Mouse (Mus musculus) layer of hippocampus, postnatal 14 days (tissue): ENCODE measurements around the gene Cep41. TPM values are rescaled to one million over a fixed set of nuclear protein-coding genes. Genes with fewer than 3 reads are reported as not detected.

ENCODE experiments used
- DNase-seq, 2 experiments: peaks; one replicate each; pipeline ENCODE4 v3.0.0; 2021 to 2022; ENCODE audit warnings: low spot score in 2 of 2, mixed read lengths in 1 of 2
- total RNA-seq, 2 experiments: library from RNA; stranded (reverse); gene quantifications; 2 replicates each; pipeline ENCODE4 v1.2.3; 2021

Cep41 gene
- total RNA-seq, 2 experiments from 2014 or later = 4.9 to 6.7 TPM

DNA sequence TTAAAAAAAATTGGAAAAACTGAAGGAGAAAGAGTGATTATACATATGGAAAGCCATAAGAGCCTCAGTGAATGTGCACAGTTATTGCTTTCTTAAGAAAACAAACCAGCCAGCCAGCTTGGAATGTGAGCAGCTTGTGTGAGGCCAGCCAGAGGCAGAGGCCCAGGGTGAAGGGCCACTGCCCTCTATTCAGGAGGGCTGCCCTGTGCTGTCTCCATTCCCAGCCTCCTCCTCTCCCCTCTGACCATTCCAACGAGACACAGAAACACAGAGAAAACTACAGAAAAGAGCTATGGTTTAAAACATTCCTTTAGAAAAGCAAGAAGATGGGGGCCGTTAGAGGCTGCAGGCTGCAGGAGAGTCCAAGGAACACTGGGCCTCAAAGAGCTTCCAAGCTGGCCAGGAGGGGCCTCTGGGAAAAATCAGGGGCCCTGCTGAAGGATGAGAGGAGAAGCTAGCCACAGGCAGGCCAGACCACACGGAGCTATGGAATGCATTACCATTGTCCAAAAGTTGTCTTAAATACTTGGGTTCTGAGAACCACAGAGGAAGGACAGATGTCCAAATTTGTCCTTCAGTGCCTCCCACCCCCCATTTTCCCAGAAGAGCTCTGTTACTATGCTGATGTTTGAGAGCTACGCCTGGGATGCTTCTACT is 57.2 kb downstream of the Cep41 start:
- no peak for DNase-seq

DNA sequence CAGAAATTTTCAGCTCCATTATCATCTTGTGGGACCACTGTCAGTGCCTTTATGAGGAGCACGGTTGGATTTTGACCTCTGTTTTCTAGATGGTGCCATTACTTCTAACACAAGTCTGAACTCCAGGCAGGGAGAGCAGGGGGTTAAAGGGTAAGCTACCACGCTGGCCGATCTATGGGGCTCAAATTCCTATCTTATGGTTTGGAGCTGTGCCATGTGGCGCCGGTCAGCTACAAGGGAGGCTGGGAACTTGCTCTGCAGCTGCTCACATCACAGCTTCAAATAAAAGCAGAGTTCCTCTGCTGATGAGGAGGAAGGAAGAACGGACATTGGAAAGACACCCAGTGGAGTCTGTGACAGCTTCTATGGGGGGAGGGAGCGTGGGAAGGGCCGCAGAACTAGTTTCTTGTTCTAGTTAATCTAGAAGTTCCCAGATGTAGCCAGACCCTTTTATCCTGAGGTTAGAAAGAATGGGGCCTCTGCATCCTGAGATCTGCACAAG is 58.1 kb downstream of the Cep41 start:
- no peak for DNase-seq

DNA sequence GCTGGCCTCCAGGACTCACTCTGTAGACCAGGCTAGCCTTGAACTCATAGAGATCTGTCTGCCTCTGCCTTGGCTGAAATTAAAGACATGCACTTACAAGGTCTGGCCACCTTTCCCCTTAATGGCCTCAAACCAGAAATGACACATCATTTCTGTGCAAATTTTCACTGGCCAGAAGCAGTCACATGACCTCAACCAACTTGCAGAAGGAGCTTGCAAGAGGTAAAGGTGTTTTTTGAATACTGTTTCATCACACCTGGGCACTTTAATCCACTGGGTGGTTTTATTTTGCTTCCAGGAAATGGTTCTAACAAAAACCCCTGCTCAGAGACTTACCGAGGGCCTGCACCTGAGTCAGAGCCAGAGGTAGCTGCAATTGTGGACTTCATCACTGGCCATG is 63.6 kb downstream of the Cep41 start:
- DNase-seq = no peak

DNA sequence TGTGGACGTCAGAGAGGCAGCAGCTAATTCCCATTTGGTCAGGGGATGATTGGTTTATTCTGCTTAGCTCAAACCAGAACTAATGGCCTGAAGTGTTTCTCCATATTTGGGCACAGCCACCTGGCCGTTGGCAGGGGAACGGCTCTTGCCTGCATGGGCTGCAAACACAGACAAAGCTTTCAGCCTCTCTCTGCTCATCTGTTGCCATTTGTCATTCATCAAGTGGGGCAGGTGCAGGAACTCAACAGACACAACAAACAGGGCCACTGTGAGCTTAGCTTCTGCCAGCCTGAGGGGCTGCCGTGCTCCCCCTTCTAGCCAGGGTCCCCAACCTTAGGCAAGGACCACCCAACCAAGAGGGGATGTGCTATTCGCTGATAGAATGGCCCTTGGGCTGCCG is 65.4 kb downstream of the Cep41 start:
- peak; percentile 50 to 67 for DNase-seq

DNA sequence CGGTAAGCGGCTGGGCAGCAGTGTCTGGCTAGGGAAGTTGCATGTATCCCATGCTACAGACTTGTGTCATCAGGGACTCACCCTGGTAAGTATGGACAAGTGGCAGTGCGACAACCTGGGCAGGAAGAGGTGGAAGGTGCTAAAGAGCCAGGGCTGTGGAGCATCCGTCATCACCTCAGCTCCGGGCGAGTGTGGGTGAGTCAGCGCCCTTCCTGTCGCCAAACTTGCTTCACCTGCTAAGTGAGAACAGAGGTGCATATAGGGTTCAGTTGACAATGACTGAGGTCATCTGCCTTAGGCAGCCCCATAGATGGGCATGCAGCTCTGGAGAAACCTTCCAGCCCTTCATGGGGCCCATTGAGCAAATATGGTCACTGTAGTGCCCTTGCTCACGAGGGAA is 68.8 kb downstream of the Cep41 start:
- no peak for DNase-seq

DNA sequence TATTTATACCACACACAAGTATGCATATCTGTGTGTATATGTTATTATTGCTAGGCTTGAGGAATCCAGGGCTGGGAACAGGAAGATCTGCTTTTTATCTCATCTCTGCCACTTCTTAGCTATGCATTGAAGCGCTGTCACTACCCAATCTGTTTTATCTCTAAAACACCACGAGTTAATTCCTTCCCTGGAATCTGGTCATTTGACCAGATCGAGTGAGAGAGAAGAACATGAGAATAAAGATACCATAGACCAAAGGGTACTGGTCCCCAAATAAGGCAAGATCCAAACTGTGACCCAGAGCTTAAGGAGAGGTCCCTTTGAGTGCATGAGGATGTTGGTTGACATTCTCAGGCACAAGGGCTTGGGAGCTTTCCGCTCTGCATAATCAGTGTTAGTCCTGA is 71.6 kb downstream of the Cep41 start:
- DNase-seq = no peak

DNA sequence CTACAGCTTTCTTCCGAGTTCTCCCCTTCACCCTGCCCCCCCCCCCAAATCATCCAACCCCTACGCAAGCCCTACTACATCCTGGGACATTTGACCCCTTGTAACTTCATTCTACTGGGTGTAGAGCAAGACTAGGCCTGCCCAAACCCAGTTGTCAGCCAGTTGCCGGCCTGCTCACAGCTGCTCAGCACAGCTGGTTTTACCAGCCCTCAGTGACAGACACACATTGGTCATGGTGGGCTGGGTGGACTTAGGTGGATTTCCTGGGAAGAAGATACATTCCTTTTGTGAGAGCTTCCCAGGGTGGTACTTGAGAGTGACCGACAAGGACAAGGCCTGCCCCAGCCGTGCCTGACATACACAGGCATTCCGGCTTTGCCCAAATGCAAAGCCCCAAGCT is 72.6 kb downstream of the Cep41 start:
- no peak for DNase-seq

DNA sequence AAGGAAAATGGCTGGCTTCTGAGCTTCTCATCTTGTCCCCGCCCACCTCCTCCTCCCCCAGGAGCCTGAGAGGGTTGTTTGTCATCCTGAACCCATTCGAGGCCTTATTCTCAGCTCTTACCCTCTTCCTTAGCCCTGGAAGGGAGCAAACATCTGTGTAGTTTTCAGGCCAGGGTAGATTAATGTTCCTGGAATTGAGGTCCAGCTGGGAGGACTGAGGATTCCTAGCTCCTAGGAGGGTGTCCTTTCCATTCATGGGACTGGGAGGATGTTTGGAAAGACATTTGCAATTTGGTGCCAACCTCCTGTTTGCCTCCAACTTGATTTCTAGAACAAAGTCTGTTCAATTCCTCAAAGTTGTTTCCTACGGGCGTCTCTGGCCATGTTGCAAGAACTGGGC is 73.0 kb downstream of the Cep41 start:
- DNase-seq = no peak

DNA sequence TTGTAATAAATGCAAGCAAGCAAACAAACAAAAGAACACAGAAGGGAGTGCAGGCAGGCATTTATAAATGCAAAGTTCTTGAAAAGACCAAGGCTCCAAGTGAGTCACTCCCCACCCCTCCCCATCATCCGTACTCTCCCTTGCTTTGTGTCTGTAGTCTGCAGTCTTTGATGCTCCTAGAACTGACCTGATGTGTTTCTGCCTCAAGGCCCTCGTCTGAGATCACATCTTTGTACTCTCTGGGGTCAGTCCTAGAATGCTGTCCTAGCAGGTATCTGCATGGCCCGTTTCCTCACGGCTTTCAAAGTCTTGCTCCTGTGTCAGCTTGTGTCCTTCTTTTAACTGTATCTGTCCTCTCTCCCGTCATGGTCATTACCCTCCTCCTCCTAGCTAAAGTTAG is 73.9 kb downstream of the Cep41 start:
- DNase-seq = no peak

DNA sequence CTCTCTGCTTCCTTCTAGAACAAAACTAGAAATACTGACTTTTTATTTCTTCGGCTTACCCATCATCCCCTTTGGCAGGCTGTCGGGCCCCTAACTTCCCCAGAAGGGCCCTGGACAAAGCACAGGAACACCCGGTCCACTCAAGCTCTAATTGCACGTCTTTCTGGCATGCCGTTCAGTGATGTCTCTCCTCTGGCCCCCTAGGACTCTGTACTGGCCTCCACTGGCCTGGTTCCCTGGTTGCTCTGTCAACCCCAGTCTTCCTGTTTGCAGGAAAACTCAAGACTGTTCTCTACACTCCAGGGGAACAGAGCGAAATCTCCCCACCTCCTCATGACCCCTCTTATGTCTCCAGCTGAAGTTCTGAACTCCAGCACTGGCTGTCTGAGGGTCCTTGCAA is 74.8 kb downstream of the Cep41 start:
- DNase-seq = no peak

DNA sequence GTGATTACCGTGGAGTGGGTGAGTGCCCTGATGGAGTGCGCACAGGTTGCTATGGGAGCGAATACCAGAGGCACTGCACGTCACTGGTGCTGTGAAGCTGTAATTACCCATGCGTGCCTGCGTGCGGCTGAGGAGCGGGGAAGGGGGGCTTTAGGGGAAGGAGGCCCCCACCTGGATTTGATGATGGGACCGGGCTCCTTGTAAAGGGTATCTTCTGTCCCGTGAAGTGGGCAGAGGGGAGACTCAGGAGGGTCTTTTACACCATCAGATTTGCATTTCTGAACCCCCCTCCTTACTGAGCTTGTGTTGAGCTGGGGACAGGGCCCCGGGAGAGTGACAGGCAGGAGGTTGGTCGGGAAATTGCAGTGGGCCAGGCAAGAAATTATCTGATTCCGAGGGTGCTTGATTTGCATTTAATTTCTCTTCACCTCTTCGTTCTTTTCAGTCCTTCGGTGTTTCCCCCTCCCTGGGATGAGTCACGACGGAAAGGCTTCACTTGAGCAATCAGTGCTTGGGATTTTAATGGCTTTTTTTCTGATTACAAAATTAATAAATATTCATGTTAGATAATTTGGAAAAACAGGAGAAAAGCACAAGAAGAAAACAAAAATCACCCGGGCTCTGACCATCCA is 75.5 kb downstream of the Cep41 start:
- DNase-seq = peak; percentile 67 to 69

DNA sequence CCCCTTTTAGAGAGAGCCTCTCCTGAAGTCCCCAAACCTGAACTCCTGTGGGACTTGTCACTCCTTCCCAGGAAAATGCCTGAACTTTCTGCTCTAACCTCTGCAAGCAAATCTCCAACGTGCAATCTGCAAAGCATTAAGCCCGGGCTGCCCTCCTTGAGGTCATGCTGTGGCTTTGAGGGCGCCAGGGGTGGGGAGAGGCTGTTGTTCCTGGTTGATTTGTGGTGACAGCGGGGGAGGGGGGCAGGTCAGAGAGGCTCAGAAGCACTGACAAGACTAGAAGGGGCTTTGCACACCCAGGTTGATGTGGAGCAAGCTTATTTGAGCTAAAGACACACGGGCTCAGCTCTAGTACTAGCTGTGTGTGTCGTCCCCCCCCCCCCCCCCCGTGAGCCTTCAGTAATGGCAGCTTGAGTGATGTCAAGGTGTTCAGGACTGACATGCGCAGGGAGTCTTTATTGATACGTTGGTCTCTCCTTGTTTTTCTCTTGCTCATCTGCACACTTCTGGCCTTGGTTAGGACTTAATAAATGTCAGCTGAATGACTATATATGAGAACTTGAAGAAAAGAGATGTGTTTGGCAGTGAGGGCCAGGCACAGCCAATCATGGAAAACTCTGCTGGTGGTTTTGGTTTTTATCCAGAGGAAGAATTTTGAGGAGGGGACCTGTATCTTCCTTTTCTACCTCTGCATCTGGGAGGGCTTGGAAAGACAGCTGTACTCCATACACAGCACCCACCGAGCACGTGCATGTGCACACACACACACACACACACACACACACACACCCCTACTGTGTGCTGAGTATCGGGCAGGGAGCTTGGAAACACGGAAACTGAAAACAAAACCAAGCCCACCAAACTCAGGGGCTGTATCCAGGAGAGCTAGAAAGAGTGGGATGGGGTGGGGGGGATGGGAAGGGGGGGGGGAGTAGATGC is 76.3 kb downstream of the Cep41 start:
- no peak for DNase-seq

DNA sequence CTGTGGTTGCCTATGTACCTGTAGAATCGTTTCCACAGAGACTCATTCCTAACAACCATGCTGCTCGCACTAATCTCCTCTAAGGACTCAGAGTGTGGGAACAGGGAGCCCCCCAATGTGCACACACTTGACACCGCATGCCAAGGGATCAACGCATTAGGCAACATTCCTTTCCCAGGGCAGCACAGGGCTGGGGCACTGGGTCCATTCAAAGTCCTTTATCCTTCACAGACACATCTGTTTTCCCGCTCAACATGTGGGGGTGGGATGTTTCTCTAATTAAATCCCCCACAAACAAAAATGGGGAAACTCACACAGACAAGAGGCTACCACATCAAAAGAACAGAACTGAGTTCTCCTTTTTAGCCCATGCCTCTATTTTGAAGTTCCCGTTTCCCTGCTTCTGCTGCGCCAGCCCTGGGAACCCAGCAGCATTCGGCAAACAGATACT is 77.0 kb downstream of the Cep41 start:
- no peak for DNase-seq

DNA sequence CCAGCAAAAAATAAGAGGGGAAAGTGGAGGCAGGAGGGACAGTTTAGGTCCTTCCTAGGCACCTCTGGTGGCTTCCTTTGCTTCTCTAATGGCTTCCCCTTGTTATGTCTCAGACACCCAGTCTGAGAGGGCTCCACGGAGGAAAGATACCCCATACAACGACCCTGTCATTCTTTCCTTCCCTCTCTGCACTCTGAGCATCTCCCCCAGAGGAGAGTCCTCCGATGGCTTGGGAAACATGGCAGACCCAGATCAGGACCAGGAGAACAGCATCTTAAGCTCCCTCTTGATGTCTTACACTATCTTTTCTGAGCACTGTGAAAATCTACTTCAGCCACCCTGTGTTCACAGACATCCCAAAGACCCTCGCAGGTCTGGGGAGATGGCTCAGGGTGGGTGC is 77.8 kb downstream of the Cep41 start:
- DNase-seq = no peak

DNA sequence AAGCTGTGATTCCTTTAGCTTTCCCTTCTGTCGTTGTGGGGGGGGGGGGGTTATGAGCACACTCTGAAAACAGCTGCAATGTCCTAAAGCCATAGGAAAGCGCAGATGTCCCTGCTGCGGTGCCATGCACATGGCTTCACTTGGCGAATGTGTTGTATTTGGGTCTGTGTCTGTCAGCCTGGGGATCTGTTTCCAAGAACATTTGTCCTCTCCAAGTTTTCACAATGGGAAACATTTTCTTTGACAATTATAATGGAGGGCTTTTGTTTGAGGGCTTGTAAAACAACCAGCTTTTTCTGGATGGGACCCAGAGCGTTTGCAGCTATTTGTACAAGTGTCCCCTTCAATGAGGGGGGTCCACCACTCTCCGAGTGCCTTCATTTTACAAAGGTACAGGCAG is 79.3 kb downstream of the Cep41 start:
- peak in 1 of 2 experiments; percentile 57 for DNase-seq

DNA sequence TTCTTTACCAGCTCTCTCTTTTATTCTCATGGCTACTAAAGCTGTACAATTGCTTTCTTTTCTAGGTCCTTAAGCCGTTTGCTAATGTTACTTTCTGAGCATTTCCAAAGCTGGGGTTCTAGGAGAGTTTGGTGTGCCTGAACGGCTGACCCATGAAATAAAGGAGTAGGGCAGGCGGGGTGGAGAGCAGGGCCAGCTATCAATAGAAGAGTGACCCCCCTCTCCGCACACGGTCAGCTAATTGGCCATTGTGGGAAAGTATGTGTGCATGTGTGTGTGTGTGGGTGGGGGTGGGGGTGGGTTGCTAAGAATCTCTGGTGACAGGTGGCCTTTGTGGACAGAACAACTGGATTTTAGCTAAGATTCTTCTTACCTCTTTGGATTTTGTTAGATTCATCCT is 82.3 kb downstream of the Cep41 start:
- DNase-seq = no peak

DNA sequence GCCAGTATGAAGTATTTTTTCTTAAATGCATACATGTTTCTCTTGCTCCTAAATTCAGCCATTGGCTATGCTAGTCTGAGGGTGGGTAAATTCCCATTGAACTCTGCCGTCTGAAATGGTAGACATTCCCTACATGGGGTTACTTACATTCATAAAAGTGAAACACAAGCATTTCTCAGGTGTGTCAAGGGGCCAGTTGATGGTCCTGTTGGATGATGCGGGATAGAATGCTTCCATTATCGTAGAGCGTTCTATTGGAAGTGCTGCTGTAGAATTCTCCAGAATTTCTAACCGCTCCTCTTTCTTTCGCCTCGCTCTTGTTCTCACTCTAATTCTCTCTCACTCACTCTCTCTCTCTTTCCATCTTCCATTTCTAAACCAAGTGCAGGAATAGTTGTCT is 82.8 kb downstream of the Cep41 start, which contains the start of gene Cpa5:
Gene Cpa5 (plus strand): TSS at position 301 of the 400 bp plus-strand sequence.
- no peak for DNase-seq

DNA sequence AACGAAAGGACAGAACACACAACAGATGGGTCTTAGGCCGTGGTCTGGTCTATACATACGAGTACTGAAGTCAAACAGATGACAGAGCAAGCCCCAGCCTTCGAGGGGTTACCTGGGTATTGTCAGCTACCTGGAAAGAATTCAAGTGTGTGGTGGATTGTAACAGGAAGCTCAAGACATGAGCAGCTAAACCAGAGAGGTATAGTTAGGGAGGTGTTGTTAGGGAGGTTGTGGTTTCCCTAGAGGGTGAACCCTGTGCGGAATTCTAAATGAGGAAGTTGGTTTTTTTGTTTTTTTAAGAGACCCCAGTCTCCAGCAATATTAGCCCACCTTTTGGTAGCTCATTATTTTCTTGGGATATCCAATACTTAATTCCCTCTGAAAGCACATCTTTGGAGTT is 87.9 kb downstream of the Cep41 start:
- DNase-seq = no peak

DNA sequence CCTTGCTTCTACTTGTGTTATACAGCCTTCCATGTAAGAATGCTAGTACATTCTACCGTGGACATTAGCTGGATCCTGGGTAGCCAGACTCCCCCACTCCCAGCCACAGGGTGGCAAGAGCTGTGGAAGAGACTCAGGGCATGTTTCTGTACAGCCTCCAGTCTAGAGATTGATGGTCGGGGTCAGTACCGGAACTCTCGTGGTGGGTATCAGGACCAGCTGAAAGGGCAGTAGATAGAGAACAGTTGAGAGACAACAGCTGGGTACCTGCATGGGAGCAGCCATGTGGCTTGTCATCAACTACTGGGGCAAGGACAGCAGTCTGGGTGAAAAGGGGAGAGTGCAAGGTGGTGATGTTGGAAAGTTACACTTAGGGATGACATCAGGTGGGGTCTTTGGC is 88.4 kb downstream of the Cep41 start:
- DNase-seq = no peak

DNA sequence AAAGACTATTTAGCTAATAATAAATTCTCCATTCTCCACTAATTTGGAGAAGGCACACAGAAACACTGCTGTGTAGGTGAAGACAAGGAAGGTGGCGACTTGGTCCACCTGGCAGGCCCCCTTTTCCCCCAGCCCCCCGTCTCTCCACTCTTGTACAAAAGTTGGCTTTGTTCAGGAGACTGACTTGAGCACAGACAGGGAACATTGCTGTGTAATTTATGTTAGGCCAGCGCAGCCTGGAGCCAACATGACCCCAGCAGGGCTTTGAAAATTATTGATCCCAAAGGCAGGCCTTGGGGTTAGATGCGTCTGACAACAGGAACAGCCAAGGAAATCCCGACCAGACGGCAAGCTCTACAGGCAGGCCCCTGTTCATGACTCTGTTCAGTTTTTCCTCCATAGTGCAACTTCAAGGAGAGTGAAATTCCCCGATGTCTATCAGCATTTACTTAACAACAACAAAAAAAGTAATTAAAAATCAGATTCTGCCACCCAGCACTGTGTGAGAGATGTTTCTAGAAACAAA is 89.1 kb downstream of the Cep41 start:
- DNase-seq = no peak
